Mouse (Mus musculus) thymus, postnatal 4 days (tissue): Measurements from ENCODE around the gene Gm6401.
"Not testable (repeated sequence)": the region's sequence is repeated elsewhere in the genome, so short reads cannot be mapped to it uniquely, and the experiment has no call there.

Experiments
- DNase-seq: peaks from one replicate; pipeline ENCODE4 v3.0.0; 2021

Gm6401 gene

DNA sequence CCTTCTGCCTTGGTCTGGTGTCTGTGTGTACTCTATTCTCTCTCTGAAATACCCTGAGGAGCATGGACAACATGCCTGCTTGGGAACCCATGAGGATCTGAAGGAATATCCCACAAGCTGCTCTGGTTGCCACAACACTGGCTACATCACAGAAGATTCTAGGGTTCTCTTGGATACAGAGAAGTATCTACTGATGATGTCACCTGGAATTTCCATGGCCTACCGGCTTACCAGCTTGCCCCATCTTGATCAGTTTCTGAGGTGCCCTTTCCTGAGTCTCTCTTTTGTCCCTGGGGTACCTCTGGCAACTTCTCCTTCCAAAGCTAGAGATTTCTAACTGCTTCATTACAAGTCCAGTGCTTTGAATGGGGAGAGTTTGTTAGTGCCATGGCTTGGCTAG, at the start of gene Gm6401:
Gene Gm6401 (minus strand): TSS at position 101 of the 400 bp plus-strand sequence.
- DNase-seq, result not testable (repeated sequence)

GRCm38 (mm10) chr14:41983225-41983624, 15.5 kb upstream of the Gm6401 start, which contains the start of gene Gm3543:
Gene Gm3543, minus strand, starts transcription at chr14:41983325.
- DNase-seq, result not testable (repeated sequence)

DNA sequence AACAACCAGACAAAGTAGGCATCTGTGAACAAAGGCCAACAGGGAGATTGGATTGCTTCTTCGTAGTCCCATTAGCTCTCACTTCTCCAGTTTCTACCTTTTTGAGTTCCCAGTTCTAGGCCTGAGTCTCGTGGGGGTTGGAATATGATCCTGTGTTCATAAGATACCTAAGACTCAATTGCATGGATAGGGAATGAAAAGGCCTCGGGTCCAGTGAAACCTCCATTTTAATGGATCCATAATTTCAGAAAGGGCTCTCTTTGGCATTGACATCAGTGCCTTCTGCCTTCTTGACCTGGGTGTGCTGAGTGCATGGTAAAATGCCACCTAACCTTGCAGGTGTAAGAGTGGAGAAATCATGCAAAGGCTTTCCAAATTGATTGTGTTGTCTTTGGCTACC, 869 bp upstream of the Gm6401 start:
- DNase-seq, result not testable (repeated sequence)

GRCm38 (mm10) chr14:41964095-41964494, 3.6 kb downstream of the Gm6401 start:
- DNase-seq, result not testable (repeated sequence)

DNA sequence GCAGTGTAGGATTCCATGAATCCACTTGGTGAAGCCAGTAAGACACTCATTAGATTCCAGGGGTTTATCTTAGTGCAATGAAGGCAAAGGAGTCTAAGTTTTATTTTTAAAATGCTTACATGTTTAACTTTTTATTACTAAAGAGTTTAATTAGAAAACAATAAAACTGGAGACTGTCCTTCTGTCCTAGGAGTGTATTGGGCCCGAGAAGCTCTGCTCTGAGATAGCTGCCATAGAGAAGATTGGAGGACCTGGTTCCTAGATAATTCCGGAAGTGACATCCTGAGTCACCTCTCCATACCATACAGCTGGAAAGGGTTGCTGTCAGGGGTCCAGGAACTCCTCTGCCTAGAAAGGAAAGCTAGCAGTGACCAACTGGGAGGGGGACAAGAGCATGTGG, 24.0 kb downstream of the Gm6401 start, which contains the start of gene 1700024B05Rik:
Gene 1700024B05Rik (plus strand): TSS at position 301 of the 400 bp plus-strand sequence.
- not testable (repeated sequence) for DNase-seq

GRCm38 (mm10) chr14:41924649-41925048, 43.1 kb downstream of the Gm6401 start, which contains the start of gene 1700049E17Rik1:
Gene 1700049E17Rik1, plus strand, starts transcription at chr14:41924949.
- not testable (repeated sequence) for DNase-seq
